ENCODE assay signal across 28 mouse cellular contexts in the genomic region with DNA sequence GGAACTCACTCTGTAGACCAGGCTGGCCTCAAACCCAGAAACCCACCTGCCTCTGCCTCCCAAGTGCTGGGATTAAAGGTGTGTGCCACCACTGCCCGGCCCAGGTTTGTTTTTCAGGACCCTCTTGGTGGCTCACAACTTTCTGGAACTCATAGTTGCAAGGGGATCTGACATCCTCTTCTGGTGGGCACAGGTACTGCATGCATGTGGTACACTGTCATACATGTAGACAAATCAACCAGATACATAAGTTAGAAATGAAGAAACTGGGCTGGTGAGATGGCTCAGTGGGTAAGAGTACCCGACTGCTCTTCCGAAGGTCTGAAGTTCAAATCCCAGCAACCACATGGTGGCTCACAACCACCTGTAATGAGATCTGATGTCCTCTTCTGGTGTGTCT. TPM values are rescaled to one million over a fixed set of nuclear protein-coding genes. Genes with fewer than 3 reads are reported as not detected.
A peak's percentile ranks its signal among the peaks of the same experiment; 100 is the strongest.
DNase-seq lines count a peak whose midpoint lies in the region; ATAC-seq and TF ChIP-seq lines count a peak whose summit lies in the region.
"Not testable (repeated sequence)": the region's sequence is repeated elsewhere in the genome, so short reads cannot be mapped to it uniquely, and the experiment has no call there.
"Had no signal": no experiment of that assay in that cellular context is flagged by ENCODE, and none has a peak within 500 bp of the region (broad histone marks: within the 10 kb centered on the region; RNA-seq: fewer than 3 reads in every experiment).

No protein-coding gene starts in this region.

- H3K36me3 ChIP-seq in forebrain, embryonic 11.5 days (ENCODE audit: control insufficient read depth, insufficient read depth, low read length); hindbrain, postnatal 0 days (ENCODE audit: insufficient read depth, low read length): not testable (repeated sequence)

- H3K4me1 ChIP-seq in forebrain, embryonic 11.5 days (replicated peaks; ENCODE audit: control insufficient read depth, insufficient read depth, low read length); hindbrain, postnatal 0 days (ENCODE audit: insufficient read depth, low read length): not testable (repeated sequence)

- not testable (repeated sequence) for TF ChIP-seq POLR2A in brain, embryonic 14.5 days (IDR thresholded peaks at IDR 0.05; ENCODE audit: borderline replicate concordance, extremely low read depth, insufficient read depth, insufficient read length, poor library complexity, severe bottlenecking)

- H3K9me3 ChIP-seq in forebrain, embryonic 11.5 days (ENCODE audit: control insufficient read depth, low read length); hindbrain, postnatal 0 days (ENCODE audit: low read length): not testable (repeated sequence)

- intact Hi-C loops in left cerebral cortex, postnatal 4 days (cut with DNase I) = loop anchor here (10.0 kb wide), 2 partner anchors 512 to 542 kb away; a partner anchor contains a TSS

- H3K9ac ChIP-seq in forebrain, embryonic 11.5 days (ENCODE audit: low read length); hindbrain, postnatal 0 days (replicated peaks; ENCODE audit: low read length): not testable (repeated sequence)

- TF ChIP-seq CTCF in brain, embryonic 14.5 days (IDR thresholded peaks at IDR 0.05; ENCODE audit: borderline replicate concordance, extremely low read depth, insufficient read depth, insufficient read length) = peak; percentile 28; the same call in 1 of the 2 replicates
- peak; percentile 60 for TF ChIP-seq CTCF in hindbrain, postnatal 0 days (IDR thresholded peaks at IDR 0.05; ENCODE audit: low read depth)

- not testable (repeated sequence) for H3K4me2 ChIP-seq in forebrain, embryonic 11.5 days (ENCODE audit: low read depth, low read length, severe bottlenecking); hindbrain, postnatal 0 days (ENCODE audit: low read depth, low read length)

- 86% methylated on average over 3 of the region's 3 CpGs for WGBS in forebrain, embryonic 11.5 days
- 81% methylated on average over 3 of the region's 3 CpGs for WGBS in hindbrain, postnatal 0 days

- not testable (repeated sequence) for ATAC-seq in forebrain, embryonic 11.5 days (replicated peaks; ENCODE audit: low FRiP score); hindbrain, postnatal 0 days
- peak; percentile 53; the same call in 1 of the 2 replicates for ATAC-seq in megakaryocyte progenitor cell, adult 5-6 weeks (replicated peaks; ENCODE audit: poor library complexity)

- H3K27me3 ChIP-seq in forebrain, embryonic 11.5 days (ENCODE audit: control insufficient read depth, insufficient read depth, low read length); hindbrain, postnatal 0 days (ENCODE audit: insufficient read depth, low read length): not testable (repeated sequence)

- not testable (repeated sequence) for H3K27ac ChIP-seq in forebrain, embryonic 11.5 days (ENCODE audit: low read depth, low read length); hindbrain, postnatal 0 days

- H3K4me3 ChIP-seq in forebrain, embryonic 11.5 days (ENCODE audit: low read depth, low read length); hindbrain, postnatal 0 days (ENCODE audit: low read length): not testable (repeated sequence)

- DNase-seq in 416B (ENCODE audit: low read depth) = peak; percentile 38
- peak; percentile 60 for DNase-seq in ES-CJ7 (ENCODE audit: low read depth, low spot score)
- DNase-seq in brain, embryonic 14.5 days (ENCODE audit: low read depth) = not testable (repeated sequence)
- peak; percentile 47 for DNase-seq in forebrain, embryonic 11.5 days (ENCODE audit: low spot score)
- DNase-seq in hindbrain, postnatal 0 days (ENCODE audit: low spot score) = peak; percentile 39
- DNase-seq in left cerebral cortex, postnatal 4 days = peak; percentile 14
- DNase-seq in thymus, postnatal 0 days (ENCODE audit: low spot score) = peak; percentile 54

RNA-seq across cellular contexts. Expression of a gene that starts 5.3 kb away (rescaled TPM):
- 8.6 and 12.1 TPM in 2 replicates for polyA plus RNA-seq in brain, embryonic 14.5 days (2012; rRNA removed)
- polyA plus RNA-seq in forebrain, embryonic 11.5 days (2014; fragmentation: Nextera tagmentation; extraction: Ambion mirVana) = 3.5 and 3.9 TPM in 2 replicates
- total RNA-seq in hindbrain, postnatal 0 days (2014; rRNA removed) = 27.7 and 29.3 TPM in 2 replicates
- 23.9 and 24.2 TPM in 2 replicates for polyA plus RNA-seq in hindbrain, postnatal 0 days (2015; fragmentation: Nextera tagmentation; extraction: Ambion mirVana)
- 10 to 100 TPM; 16.6 to 20.8 TPM for total RNA-seq in left cerebral cortex, postnatal 4 days (2021)
- total RNA-seq in megakaryocyte progenitor cell, adult 5-6 weeks (2015) = not detected in 2 replicates
- total RNA-seq in megakaryocyte progenitor cell, adult 5-6 weeks (2017) = not detected in 2 replicates
- 14.8 and 18.4 TPM in 2 replicates for polyA plus RNA-seq in thymus, postnatal 0 days (2015; fragmentation: Nextera tagmentation; extraction: Ambion mirVana)

RNA-seq across cellular contexts. Expression of a gene that starts 14.5 kb away (rescaled TPM):
- not detected in 2 replicates for polyA plus RNA-seq in brain, embryonic 14.5 days (2012; rRNA removed)
- polyA plus RNA-seq in forebrain, embryonic 11.5 days (2014; fragmentation: Nextera tagmentation; extraction: Ambion mirVana) = not detected in 2 replicates
- total RNA-seq in hindbrain, postnatal 0 days (2014; rRNA removed) = not detected in 2 replicates
- not detected in 2 replicates for polyA plus RNA-seq in hindbrain, postnatal 0 days (2015; fragmentation: Nextera tagmentation; extraction: Ambion mirVana)
- total RNA-seq in left cerebral cortex, postnatal 4 days (2021) = not detected
- total RNA-seq in megakaryocyte progenitor cell, adult 5-6 weeks (2015) = not detected in 2 replicates
- total RNA-seq in megakaryocyte progenitor cell, adult 5-6 weeks (2017) = not detected in 2 replicates
- 0.29 and 0.53 TPM in 2 replicates for polyA plus RNA-seq in thymus, postnatal 0 days (2015; fragmentation: Nextera tagmentation; extraction: Ambion mirVana)
- total RNA-seq: adrenal gland, adult 8-10 months; gastrocnemius, postnatal 25 days; heart, adult 8-10 months; heart, postnatal 36 days; layer of hippocampus, adult 18-20 months; layer of hippocampus, postnatal 25 days; left cerebral cortex, postnatal 10 days had no signal
- polyA plus RNA-seq: activated CD4-positive, CD25-positive, alpha-beta regulatory T cell, adult 4 months; forebrain, embryonic 16.5 days; heart, embryonic 14.5 days; hindbrain, embryonic 13.5 days; intestine, embryonic 14.5 days; limb, embryonic 12.5 days; liver, embryonic 11.5 days; lung, adult 2 months; midbrain, embryonic 15.5 days; myocyte; neural tube, embryonic 14.5 days; spleen, adult 2 months; stomach, embryonic 14.5 days had no signal

RNA-seq across cellular contexts. Expression of a gene that starts 27.1 kb away (rescaled TPM):
- polyA plus RNA-seq in brain, embryonic 14.5 days (2012; rRNA removed) = 86.0 and 103 TPM in 2 replicates
- polyA plus RNA-seq in forebrain, embryonic 11.5 days (2014; fragmentation: Nextera tagmentation; extraction: Ambion mirVana) = 53.0 TPM in 2 replicates
- total RNA-seq in hindbrain, postnatal 0 days (2014; rRNA removed) = 44.0 and 53.5 TPM in 2 replicates
- polyA plus RNA-seq in hindbrain, postnatal 0 days (2015; fragmentation: Nextera tagmentation; extraction: Ambion mirVana) = 31.3 and 34.7 TPM in 2 replicates
- 10 to 100 TPM; 50.5 to 52.2 TPM for total RNA-seq in left cerebral cortex, postnatal 4 days (2021)
- total RNA-seq in megakaryocyte progenitor cell, adult 5-6 weeks (2015) = 46.2 and 58.3 TPM in 2 replicates
- 36.7 and 52.1 TPM in 2 replicates for total RNA-seq in megakaryocyte progenitor cell, adult 5-6 weeks (2017)
- 41.6 and 43.4 TPM in 2 replicates for polyA plus RNA-seq in thymus, postnatal 0 days (2015; fragmentation: Nextera tagmentation; extraction: Ambion mirVana)

RNA-seq across cellular contexts. Expression of a gene that starts 47.1 kb away (rescaled TPM):
- polyA plus RNA-seq in brain, embryonic 14.5 days (2012; rRNA removed) = 92.6 and 134 TPM in 2 replicates
- polyA plus RNA-seq in forebrain, embryonic 11.5 days (2014; fragmentation: Nextera tagmentation; extraction: Ambion mirVana) = 28.4 and 29.3 TPM in 2 replicates
- 84.0 and 84.9 TPM in 2 replicates for total RNA-seq in hindbrain, postnatal 0 days (2014; rRNA removed)
- polyA plus RNA-seq in hindbrain, postnatal 0 days (2015; fragmentation: Nextera tagmentation; extraction: Ambion mirVana) = 54.7 and 56.7 TPM in 2 replicates
- total RNA-seq in left cerebral cortex, postnatal 4 days (2021) = 10 to 100 TPM; 94.4 to 99.0 TPM
- not detected in 2 replicates for total RNA-seq in megakaryocyte progenitor cell, adult 5-6 weeks (2015)
- not detected in 2 replicates for total RNA-seq in megakaryocyte progenitor cell, adult 5-6 weeks (2017)
- polyA plus RNA-seq in thymus, postnatal 0 days (2015; fragmentation: Nextera tagmentation; extraction: Ambion mirVana) = 0.26 and 0.33 TPM in 2 replicates
- polyA plus RNA-seq: activated CD4-positive, CD25-positive, alpha-beta regulatory T cell, adult 4 months had no signal
